Mouse (Mus musculus): ENCODE data around the gene Cluh.

DNA sequence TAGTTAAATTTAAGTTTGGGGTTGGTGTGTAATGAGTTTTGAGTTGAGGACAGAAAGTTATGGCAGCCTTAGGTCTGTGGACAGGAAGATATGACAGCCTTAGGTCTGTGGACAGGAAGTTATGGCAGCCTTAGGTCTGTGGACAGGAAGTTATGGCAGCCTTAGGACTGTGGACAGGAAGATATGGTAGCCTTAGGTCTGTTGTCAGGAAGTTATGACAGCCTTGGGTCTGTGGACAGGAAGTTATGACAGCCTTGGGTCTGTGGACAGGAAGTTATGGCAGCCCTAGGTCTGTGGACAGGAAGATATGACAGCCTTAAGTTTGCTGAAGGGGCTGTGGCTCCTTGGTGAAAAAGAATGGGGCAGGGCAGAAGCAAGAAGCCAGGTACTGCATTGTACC, 24.0 kb upstream of the Cluh start:
- no peak for TF ChIP-seq CTCF (IDR thresholded peaks at IDR 0.05; ENCODE audit: extremely low read depth, insufficient read depth, low read length)
- TF ChIP-seq POLR2A (IDR thresholded peaks at IDR 0.05; ENCODE audit: extremely low read depth, insufficient read depth, low read length), result no peak

All from cortical plate, adult 2 months (tissue).